Mouse (Mus musculus): ENCODE data around the gene Vps25.

GRCm38 (mm10) chr11:101259261-101259712, 5.8 kb downstream of the Vps25 start:
- TF ChIP-seq CTCF (IDR thresholded peaks at IDR 0.05; ENCODE audit: low read depth) (no peak), EP300 (IDR thresholded peaks at IDR 0.05; ENCODE audit: low read depth) (no peak)
